Mouse (Mus musculus) embryonic fibroblast, embryonic 13.5 days (primary cell): ENCODE results near the gene 4930453N24Rik. TPM values are rescaled to one million over a fixed set of nuclear protein-coding genes. Genes with fewer than 3 reads are reported as not detected.

Source experiments
- H3K27ac ChIP-seq: 2 replicates; pipeline ENCODE4 v1.5.1; 2012; ENCODE audit warnings: low read length, control low read depth, inconsistent platforms; ENCODE audit not compliant: insufficient read depth
- H3K4me1 ChIP-seq: 2 replicates; pipeline ENCODE4 v1.6.1; 2011; ENCODE audit warnings: low read length; ENCODE audit not compliant: control insufficient read depth, insufficient read depth
- H3K4me3 ChIP-seq: 2 replicates; pipeline ENCODE4 v1.5.1; 2011; ENCODE audit warnings: mild to moderate bottlenecking, control low read depth, low read length; ENCODE audit not compliant: insufficient read depth
- CTCF ChIP-seq: IDR thresholded peaks from 2 replicates; pipeline ENCODE4 v1.5.1; 2011; ENCODE audit warnings: mild to moderate bottlenecking, control low read depth, low read length, moderate library complexity, borderline replicate concordance; ENCODE audit not compliant: insufficient read depth
- POLR2A ChIP-seq: IDR thresholded peaks from 2 replicates; pipeline ENCODE4 v1.6.1; 2011; ENCODE audit warnings: low read depth, mild to moderate bottlenecking, control low read depth, low read length, moderate library complexity
- polyA plus RNA-seq: library from polyadenylated mRNA; stranded (reverse); fragments of >200 nt; gene quantifications from 2 replicates; pipeline ENCODE4 v1.2.4, GENCODE M21; 2011; ENCODE audit warnings: low read depth; ENCODE audit not compliant: missing spikeins, insufficient read length

Gene 4930453N24Rik
- polyA plus RNA-seq, 1 experiment = 49.1 TPM

DNA sequence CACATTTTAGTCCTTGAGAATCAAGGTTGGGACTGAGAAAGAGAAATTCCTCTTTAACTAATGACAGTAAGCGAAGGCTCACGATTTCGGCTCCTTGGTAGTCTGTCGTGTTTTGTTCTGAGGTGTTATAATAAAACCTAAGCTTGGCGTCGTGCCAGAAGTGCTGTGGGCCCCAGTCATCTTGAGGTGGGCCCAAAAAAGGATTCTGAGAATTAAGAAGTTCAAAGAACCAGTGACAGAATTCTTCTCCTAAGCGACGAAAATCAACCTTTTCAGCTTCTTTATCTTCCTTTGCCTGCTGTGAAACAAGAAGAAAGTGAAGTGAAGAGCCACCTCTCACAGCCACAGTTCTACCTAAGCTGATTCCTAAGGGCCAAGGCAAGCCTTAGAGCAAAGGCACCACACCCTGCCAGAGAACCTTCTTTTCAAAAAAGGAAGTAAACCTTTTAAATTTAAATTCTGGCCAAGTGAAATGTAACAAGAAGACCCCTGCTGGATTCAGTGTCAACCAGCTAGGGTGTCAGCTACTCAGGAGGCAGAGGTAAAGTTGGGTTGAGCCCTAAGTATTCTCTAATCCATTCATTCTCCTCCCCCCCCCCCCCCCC is 4.2 kb downstream of the 4930453N24Rik start:
- Histone ChIP-seq H3K4me1 (no peaks in the 10 kb centered on the region), H3K27ac (no peak overlapping the region), H3K4me3 (no peak overlapping the region)
- TF ChIP-seq CTCF = no peak
- TF ChIP-seq POLR2A = no peak

DNA sequence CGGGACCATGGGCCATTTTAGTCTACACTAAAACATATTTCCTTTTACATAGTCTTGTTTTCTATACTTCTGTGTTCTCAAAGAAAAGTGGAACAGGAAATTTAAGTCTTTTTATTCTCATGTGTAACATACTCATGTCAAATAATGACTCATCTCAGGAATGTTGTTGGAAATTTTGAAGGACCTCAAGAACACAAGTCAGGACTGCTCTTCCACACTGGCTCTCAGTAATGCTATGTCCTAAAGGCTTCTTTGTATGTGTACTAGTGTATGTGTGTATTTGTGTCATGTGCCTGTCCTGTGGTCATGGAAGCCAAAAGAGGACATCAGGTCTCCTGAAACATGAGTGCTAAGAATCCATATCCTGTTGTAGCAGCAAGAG is 11.7 kb downstream of the 4930453N24Rik start:
- Histone ChIP-seq H3K4me3 (no peak overlapping the region), H3K27ac (peak overlapping the region; percentile 49; the same call in 1 of the 2 replicates), H3K4me1 (peaks cover 2% of the 10 kb centered on the region)
- no peak for TF ChIP-seq POLR2A
- no peak for TF ChIP-seq CTCF

DNA sequence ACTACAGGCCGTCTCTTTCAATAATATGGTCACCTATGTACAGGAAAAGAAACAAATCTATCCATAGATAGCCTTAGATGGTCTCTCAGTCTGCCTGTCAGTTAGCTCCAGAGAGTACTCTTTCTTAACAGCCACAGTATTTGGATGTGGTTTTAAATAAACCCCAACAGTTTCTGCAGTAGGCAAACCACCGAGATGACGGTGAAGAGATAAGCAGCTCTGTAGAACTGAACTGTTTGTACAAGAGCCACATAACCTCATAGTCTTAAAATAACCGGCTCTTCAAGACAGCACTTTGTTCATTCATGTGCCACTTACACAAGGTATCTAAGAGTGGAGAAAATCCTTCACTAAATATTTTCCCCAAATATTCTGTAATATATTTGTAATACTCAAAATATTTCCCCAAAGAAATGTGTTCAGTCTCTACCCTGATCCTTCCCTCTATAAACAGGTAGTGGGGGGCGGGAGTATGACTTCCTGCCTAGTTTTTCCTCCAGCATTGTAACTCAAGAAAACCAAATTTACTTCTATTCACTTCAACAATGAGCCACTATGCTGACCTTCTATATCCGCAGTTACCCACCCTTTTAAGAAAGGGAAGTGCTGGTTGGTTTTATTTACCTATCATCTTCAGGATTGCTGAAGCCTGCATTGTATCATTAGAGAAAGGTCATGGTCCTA is 12.3 kb downstream of the 4930453N24Rik start:
- Histone ChIP-seq H3K27ac (no peak overlapping the region), H3K4me1 (peaks cover 2% of the 10 kb centered on the region), H3K4me3 (no peak overlapping the region)
- TF ChIP-seq CTCF = no peak
- TF ChIP-seq POLR2A = no peak

DNA sequence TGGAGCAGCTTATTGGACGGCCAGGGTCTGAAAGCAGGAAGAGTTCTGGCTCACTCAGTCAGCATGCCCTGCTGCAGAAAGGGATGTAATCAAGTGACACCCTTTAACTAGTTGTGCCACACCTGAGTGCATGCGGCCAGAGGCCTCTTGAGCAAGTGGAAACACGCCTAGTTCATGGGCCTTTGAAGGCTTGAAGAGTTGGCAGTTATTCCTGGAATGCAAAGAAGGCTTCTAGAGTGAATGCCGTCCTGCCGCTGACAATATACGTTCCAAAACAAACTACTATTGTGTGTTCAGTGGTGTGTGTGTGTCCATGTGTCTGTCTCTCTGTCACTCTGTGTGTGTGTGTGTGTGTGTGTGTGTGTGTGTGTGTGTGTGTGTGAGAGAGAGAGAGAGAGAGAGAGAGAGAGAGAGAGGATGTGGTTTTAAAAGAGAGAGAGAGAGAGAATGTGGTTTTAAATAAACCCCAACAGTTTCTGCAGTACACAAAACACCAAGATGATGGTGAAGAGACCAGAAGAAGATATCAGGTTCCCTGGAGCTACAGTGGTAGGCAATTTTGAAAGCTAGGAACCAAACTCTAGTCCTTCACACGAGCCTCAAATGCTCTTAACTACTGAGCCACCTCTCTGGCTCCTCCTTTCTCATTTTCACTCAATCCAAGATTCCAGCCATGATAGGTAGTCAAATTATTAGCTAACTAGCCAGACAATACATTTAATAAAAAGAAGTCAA is 13.1 kb downstream of the 4930453N24Rik start:
- H3K27ac ChIP-seq = no peak overlapping the region
- peaks cover 2% of the 10 kb centered on the region for H3K4me1 ChIP-seq
- no peak for TF ChIP-seq CTCF
- TF ChIP-seq POLR2A = no peak
- no peak overlapping the region for H3K4me3 ChIP-seq

DNA sequence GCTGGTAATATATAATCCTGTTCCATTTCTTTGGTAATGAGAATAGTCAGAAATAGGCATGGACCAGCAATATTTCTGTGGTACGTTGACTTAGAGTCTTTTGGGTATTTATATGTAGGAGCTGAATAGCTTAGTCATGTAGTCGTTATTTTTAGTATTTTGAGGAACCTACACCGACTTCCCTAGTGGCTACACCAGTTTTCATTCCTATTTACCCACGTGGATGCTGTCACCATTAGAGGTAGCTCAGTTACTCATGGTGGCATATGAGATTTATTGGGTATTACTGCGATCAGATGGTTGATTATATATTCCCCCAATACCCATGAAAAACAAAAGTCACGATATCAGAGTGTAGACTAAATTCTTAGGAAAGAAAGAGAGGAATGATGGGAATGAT is 14.6 kb downstream of the 4930453N24Rik start:
- TF ChIP-seq POLR2A (no peak), CTCF (no peak)
- H3K4me3 ChIP-seq = no peak overlapping the region
- H3K27ac ChIP-seq = no peak overlapping the region
- H3K4me1 ChIP-seq = peaks cover 2% of the 10 kb centered on the region

DNA sequence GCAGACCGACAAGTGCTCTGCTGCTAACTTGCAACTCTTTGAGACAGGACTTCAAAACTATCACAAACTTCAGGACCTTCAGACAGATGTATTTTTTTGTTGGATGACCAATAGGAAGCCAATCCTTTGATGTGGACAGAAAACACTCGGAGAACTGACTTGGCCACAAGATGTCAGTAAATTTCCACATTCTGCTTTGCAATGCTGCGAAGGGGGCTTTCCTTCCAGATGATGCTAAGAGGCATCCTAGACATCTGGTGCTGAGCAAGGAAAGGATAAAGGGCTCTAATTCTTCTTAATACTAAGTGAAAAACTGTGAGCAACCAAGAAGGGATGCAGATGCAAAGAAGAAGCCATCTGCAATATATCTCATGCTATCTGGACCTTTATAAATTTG is 16.2 kb downstream of the 4930453N24Rik start:
- TF ChIP-seq POLR2A (no peak), CTCF (no peak)
- H3K4me1 ChIP-seq = peaks cover 2% of the 10 kb centered on the region
- no peak overlapping the region for H3K4me3 ChIP-seq
- no peak overlapping the region for H3K27ac ChIP-seq

DNA sequence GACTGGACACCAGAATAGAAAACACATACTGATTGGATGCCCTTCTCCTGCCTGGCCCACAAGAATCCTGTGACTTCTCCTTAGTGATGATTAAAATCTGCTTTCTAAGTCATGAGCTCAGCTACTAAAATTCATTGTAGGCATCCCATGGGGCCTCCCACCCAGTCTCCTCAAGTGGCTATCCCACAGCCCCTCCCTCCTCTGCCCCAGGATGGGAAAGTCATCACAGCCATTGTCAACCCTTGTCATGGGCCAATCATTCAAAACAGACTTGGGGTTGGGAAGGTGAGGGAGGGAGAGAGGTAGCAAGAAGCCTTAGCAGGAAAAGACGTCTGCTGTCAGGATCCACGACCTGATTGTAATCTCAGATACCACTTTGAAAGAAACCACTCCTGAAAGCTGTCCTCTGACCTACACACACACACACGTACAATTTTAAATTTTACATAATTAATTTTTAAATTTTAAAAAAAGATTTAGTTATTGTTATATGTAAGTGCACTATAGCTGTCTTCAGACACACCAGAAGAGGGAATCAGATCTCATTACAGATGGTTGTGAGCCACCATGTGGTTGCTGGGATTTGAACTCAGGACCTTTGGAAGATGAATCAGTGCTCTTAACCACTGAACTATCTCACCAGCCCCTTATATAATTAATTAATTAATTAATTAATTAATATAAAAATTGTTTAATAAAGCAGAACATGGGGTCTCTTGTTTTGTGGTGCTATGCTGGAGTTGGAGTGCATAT is 16.8 kb downstream of the 4930453N24Rik start:
- Histone ChIP-seq H3K27ac (no peak overlapping the region), H3K4me3 (no peak overlapping the region), H3K4me1 (no peaks in the 10 kb centered on the region)
- no peak for TF ChIP-seq CTCF
- no peak for TF ChIP-seq POLR2A

DNA sequence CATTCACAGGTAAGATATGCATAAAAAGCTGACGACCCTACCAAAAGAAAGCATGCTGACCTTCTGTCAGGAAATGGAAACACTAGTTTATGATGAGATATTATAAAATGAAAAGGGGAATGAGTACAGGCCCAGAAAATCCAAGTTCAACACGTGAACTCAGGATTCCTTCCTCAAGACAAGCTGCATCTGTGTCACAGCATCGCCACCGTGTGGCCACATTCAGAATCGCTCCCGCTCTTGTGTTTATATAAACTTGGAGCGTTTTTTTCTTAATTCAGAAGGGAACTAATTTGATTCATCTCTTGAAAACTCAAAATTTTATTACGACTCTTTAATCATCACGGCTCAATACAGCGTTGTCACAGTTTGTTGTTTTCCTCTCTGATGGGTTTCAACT is 22.7 kb downstream of the 4930453N24Rik start:
- TF ChIP-seq POLR2A (no peak), CTCF (peak; percentile 92)
- H3K27ac ChIP-seq = no peak overlapping the region
- no peak overlapping the region for H3K4me3 ChIP-seq
- H3K4me1 ChIP-seq = no peaks in the 10 kb centered on the region

DNA sequence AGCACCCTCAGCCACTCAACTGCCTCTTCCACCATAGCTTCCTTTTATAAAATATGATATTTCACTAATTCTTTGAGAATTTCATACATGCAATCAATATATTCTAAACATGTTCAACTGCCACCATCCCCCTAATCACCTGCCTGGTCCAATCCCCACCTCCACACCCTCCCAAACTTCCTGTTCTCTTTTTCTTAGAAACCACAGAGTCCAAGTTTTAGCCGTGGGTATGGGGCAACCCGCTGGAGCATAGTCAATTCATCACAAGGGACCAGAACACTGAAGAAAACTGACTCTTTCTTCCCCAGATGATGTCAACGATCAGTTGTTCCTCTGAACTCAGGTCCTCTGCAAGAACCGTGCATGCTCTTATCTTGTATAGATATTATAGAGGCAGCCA is 25.9 kb downstream of the 4930453N24Rik start:
- TF ChIP-seq CTCF = no peak
- TF ChIP-seq POLR2A = no peak
- Histone ChIP-seq H3K27ac (no peak overlapping the region), H3K4me1 (no peaks in the 10 kb centered on the region), H3K4me3 (no peak overlapping the region)
